Mouse (Mus musculus) ZHBTc4 (cell line): Measurements from ENCODE around the gene Gzmb.
"Not testable (repeated sequence)": the region's sequence is repeated elsewhere in the genome, so short reads cannot be mapped to it uniquely, and the experiment has no call there.

Source experiments
- DNase-seq: peaks from one replicate; pipeline ENCODE4 v3.0.0-alpha.2; 2011; ENCODE audit warnings: low read depth, low spot score

The Gzmb gene

GRCm38 (mm10) chr14:56262153-56262552 lies at the start of gene Gzmb:
TSS of gene Gzmb (minus strand) at chr14:56262260.
- no peak for DNase-seq

DNA sequence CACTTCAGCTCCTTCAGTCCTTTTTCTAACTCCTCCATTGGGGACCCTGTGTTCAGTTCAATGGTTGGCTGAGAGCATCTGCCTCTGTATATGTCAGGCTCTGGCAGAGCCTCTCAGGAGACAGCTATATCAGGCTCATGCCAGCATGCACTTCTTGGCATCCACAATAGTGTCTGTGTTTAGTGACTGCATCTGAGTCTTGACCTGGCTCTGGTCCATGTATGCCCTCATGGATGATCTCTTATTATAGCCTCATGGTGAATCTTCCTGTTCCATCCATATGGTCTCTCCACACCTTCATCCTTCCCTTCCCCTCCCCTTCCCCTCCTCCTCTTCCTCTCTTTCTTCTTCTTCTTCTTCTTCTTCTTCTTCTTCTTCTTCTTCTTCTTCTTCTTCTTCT lies 49.7 kb upstream of the Gzmb start:
- not testable (repeated sequence) for DNase-seq

- no peak for DNase-seq
These were observed 48.2 kb upstream of the Gzmb start for GRCm38 (mm10) chr14:56310238-56310637.

- peak; percentile 79 for DNase-seq
These were observed 42.1 kb upstream of the Gzmb start for GRCm38 (mm10) chr14:56304149-56304548.

DNA sequence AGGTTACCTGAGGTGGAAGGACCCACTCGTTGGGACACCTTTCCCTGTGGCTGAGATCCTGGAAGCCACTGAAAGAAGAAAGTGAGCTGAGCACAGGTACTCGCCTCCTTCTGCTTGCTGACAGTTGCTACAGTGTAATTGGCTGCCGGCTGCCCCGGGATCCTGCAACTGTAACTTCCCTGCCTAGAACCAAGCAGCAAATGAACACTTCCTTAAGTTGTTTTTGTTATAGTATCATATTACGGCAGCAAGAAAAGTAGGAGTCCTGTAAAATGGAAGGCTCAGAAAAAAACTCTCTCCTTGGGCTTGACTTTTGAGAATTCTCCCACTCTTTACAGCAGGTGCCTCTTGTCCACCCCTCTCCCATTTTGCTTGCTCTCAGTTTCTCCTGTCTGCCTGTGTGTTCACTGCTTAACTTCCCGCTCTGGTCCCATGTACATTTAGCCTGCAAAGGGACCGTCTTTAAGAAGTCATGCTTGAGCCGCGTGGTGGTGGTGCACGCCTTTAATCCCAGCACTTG lies 41.5 kb upstream of the Gzmb start:
- DNase-seq = no peak

DNA sequence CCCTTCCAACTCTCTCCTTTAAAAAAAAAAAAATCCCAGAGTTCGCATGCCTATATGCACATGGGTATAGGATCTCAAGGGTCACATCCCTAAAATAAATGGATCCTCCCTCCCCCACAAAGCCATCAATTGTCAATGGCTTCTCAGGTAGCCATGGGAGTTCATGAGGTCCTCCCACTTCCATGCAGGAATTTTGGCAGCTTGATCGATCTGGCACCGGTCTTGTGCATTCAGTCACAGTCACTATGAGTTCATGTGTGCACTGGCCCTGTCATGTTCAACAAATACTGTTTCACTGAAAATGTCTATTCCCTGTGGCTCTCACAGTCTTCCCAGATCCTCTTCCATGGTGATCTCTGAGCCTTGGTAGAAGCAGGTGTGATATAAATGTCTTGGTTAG lies 40.0 kb upstream of the Gzmb start:
- no peak for DNase-seq

DNA sequence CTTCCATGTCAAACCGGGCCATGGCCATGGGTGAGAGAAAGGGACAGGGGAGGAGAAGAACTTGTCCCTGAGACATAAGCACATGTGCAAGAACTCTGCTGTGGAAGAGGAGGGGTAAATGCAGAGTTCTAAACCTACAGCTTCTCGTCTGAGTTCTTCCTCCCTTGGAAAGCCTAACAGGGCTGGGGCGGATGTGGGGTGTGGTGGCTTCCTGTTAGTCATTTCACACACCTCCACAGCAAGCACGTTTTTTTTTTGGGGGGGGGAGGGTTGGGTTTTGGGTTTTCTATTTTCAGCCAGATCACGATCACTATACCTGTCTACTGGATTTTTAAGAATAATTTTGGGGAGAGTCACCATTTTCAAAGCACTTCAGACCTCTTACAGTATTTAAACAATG lies 34.7 kb upstream of the Gzmb start:
- DNase-seq = no peak

DNA sequence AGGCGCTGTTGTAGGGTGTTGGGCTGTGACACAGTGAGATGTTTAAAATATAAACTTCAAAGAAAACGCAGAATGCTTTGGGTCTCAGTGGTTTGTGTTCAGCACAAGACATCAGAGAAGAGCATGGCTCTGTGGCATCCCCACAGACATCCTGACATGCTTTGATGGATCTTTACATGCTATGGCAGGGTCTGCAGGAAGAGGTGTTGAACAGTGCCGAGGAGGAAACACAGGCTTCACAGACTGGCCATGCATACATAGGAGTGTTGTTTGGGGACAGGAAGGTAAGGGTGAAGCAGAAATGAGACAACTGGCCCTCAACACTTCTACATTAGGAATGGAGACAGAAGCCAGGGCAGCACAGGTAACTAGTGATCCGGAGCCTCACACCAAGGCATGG lies 34.0 kb upstream of the Gzmb start:
- no peak for DNase-seq

GRCm38 (mm10) chr14:56293146-56293545 lies 31.1 kb upstream of the Gzmb start:
- DNase-seq = no peak

- peak; percentile 35 for DNase-seq
These were observed 26.6 kb upstream of the Gzmb start for GRCm38 (mm10) chr14:56288651-56289050.

DNA sequence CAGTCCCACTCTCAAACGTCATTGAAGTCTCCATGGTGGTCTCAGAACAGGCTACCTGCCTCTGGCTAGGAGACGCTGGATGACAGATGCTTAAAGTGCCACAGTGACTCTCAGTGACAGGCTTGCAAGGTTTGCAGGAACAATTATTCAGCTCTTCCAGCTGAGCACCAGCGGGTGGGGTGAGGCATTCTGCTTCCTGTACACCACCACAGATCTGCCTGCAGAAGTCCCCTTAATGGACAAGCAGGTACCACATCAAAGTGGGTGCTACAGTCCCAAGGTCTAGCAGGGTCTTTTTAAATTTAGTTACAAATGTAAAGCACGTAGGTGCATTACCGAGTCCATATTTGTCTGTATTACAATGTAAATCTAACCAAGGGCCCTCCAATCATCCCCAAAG lies 25.7 kb upstream of the Gzmb start:
- DNase-seq = no peak

DNA sequence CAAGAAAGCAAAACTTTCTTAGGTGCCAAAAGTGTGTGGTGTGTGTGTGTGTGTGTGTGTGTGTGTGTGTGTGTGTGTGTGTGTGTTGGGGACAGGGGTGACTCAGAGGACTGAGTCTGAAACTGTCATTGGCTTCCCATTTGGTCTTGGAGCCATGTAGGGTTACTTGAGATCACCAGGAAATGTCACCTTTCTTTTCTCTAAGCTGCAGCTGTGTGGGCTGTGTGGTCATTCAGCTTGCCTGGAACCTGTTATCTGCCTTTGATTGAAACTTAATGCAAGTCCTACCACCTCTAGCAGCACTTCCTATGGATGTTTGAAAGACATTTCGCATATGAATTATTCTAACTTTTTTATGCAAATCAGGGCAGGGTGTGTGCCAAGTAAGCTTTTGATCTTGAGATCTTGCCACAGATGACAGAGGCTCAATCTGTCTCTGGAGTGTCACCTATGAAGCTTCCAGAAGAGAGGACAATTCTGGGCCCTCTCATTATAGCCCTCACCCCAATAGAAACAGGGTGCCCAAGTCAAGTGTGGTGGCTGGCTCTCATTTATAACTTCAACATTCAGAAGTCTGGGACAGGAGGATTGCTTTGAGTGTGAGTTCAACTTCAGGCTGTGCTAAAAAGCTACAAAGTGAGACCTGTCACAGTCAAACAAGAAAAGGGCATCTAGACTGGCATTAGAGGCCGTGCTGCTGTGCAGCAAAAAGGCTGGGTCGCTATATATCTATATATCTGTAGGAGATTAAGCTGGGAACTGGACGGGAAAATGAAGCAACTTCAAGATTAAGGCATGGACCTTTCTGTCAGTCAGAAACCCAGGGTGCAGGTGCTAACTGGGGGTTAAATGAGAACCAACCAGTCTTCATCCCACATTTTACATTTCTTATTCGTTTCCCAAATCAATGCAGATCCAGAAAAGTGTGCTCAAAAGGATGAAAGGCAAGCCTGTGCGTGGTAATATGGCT lies 22.6 kb upstream of the Gzmb start:
- peak; percentile 12 for DNase-seq

- DNase-seq = no peak
These were observed 21.8 kb upstream of the Gzmb start for GRCm38 (mm10) chr14:56283816-56284215.

GRCm38 (mm10) chr14:56281090-56281489 lies 19.0 kb upstream of the Gzmb start:
- DNase-seq = no peak

- peak; percentile 51 for DNase-seq
These were observed 16.6 kb upstream of the Gzmb start for GRCm38 (mm10) chr14:56278691-56279090.

- DNase-seq = not testable (repeated sequence)
These were observed 14.0 kb upstream of the Gzmb start for GRCm38 (mm10) chr14:56276096-56276495.

DNA sequence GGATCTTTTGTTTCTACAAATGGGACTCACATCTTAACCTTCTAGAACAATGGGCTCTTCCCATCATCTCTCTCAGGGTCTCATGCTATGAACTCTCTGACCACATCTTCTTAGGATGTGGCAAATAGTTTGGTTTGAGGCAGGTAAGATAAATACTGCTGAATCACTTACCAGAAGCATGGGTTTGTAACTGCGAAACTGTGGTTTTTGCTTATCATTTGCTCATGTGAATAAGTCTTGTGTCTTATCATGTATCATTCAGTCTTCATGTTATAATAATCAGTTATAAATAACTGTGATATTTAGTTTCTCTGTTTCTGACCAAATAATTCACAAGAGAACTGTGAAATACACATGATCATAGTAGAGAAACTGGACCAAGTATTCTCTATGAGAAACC lies 4.0 kb upstream of the Gzmb start:
- no peak for DNase-seq

DNA sequence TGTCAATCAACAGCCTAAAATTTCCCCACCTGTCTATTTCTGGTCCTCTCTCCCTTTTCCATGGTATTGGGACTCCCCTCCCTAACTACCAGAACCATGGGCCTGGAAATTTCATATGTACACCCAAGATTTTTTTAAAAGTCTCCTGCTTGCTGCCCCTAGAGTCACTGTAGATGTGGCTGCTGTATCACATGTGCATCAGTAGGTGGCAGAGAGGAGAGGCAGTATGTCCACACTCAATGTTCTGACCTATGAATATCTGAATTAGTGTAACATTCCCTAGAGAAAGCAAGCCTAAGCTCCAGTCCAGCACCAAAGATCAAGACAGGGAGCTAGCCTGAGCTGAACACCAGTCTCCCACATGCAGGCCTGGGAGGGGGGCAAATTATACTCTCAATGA lies 21.7 kb downstream of the Gzmb start:
- peak; percentile 6 for DNase-seq

DNA sequence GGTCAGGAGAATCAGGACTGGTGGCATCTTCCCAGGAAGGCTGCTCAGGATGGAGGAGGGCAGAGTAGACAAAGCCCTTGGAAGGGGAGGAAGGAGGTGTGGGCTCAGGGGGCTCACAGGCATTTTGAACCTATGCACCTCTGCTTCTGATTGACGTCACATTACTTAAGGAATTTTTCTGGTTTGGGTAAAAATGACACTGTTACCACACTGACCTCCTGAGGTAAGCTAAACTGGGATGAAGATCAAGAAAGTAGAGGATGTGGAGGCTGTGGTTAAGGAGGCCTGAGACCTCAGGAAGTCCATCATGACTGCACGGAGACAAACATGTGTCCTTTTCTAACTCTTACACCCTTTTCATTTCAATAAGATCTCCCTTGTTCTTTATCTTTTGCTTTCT lies 27.5 kb downstream of the Gzmb start, which contains the start of gene Gzmc:
TSS of gene Gzmc (minus strand) at position 101 of the 400 bp plus-strand sequence.
- no peak for DNase-seq

DNA sequence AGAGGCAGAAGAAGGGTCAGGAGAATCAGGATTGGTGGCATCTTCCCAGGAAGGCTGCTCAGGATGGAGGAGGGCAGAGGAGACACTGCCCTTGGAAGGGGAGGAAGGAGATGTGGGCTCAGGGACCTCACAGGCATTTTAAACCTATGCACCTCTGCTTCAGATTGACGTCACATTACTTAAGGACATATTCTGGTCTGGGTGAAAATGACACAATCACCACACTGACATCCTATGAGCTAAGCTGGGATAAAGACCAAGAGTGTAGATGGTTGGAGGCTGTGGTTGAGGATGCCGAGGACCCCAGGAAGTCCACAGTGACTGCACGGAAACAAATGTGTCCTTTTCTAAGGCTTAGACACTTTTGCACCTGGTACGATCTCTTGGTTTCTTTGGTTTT lies 50.7 kb downstream of the Gzmb start, which contains the start of gene Gzmf:
TSS of gene Gzmf (minus strand) at position 101 of the 400 bp plus-strand sequence.
- no peak for DNase-seq
